Mouse (Mus musculus) heart, adult 11 months (tissue): ENCODE measurements around the gene Ankzf1.

Source experiments
- DNase-seq: peaks from one replicate; pipeline ENCODE4 v3.0.0; 2022

Ankzf1 gene

DNA sequence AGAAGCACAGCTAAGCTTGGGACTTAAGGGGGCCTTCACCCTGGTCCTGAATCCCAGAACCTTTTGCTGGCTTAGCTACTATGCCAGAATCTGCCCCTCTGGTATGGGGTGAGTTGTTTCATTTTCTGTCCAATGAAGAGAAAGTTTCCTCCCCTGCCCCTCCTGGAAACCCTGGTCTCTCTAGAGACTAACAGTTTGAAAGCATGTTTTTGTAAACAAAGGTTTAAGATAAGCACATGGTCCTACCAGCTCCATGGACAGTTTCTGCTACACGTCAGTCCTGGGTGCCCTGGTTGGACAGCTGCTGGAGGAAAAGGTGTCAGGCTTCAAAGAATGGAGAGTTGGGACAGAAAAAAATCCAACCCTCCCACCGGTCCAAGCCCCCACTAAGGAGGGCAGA lies 1.4 kb upstream of the Ankzf1 start:
- peak; percentile 89 for DNase-seq

DNA sequence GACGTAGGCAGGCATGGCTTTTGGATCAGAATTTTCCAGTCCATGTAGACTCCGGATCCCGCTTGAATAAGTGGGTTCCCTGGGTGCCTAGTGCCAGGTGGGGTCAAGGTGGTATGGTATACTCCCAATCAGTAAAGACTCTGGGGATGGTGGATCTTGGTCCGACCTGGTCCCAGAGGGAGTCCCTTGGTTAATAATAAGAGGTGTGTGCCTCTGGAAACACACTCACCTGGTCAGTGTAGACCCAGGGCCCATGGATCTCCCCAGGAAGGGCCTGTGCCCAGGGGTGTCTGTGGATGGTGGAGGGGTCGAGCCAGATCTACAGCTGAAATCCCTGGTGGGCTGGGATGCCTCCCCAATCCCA lies 711 bp upstream of the Ankzf1 start:
- DNase-seq, result no peak

DNA sequence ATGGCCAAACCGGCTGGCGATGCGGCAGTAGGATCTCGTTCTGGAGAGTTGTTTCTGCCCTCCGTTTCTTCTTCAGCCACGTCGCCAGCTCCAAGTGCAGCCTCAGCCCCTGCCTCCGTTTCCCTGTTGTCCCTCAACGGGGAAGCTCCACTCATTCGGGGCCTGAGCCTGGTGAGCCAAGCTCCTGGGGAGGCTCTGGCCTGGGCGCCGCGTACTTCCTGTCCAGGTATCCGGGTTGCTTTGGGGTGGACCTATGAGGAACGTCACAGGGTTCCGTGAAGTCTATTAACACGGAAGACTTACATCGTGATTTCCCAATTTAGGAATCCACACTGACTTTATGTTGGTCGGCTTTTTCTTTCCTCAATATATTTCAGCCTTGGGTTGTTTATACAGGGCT lies 501 bp downstream of the Ankzf1 start:
- DNase-seq, result peak; percentile 96

DNA sequence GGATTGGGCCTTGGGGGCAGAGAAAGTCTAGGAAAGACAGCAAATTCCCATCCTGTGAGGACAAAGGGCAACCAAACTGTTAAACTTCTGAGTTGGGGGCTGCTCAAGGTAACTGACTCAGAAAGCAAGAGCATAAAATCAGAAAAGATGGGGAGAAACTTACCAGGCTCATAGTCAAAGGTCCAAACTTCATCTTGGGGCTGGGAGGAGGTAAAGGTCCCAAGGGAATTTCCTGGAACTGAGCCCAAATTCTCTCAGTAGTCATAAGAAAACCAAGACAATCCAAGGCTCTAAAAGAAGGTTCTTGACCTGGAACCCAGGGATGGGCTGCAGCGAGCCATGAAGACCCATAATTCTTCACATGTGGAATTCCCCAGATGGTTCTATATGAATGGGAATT lies 9.3 kb downstream of the Ankzf1 start:
- no peak for DNase-seq

DNA sequence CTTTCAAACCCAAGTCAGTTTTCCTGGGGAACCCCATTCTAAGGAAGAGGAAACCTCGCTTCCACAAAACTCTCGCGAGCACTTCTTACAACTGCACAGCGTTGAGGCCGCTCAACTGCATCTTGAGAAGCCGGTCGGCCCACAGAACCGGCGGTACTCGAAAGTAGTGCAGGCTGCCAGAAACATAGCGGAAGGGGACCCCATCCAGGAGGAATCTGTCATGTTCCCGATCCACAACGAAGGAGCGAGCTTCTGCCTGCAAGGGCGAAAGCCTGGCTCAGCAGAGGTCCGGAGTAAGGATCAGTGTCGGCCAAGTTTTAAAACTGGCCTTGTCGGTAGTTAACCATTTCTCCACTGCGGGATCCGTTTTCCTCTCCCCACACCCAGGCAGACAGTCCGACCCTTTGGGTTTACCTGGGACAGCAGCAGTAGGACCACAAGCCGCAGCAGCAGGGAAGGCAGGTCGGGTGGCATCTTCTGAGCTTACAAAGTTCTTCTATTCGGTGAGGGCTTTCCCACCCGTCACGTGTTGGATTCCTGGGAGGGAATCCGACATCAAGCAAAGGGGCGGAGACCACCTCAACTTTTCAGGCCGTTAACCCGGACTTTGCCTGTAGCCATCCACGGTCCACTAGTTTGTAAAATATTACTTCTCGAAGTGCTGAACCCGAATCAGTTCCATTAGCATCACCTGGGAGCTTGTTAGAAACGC lies 17.2 kb downstream of the Ankzf1 start:
- peak; percentile 96 for DNase-seq

DNA sequence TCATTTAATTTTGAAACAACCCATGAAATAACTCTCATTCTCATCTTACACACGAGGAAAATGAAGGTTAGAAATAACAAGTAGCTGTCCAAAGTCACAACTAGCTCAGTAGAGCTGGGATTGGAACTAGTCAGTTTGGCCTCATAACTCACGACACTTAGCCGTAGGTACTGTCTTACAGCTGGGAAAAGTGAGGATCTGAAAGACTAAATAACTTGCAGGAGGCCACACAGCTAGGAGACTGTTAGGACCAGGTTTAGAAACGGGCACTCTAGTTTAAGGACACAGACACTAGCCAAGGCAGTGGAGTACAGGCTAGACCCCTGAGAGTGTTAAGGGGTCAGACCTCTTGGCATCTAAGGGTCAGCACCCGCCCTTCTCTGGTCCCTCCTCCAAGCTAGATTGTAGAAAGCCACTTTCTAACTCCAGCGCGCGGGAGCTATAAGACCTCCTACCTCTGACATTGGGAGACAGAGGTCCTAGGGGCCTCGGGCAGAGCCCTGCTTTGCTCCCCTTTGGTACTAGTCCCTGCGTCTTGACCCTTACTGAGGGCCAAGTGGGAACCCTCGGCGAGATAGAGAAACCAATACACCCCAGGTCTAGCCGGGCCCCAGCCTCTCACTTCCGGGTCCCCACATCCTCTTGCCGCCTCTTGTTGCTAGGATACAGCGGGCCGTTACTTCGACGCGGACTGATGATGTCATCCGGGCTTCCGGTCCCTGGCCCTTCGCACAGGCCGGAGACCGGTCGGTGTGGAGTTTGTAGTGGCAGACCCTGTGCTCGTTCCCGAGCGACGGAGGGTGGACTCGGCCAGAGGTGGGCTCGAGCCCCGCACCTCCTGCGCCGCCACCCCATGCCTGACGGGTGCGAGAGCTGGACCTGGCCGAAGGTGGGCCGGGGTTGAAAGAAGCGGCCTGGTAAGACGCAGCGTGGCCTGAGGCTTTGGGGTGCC lies 18.5 kb downstream of the Ankzf1 start, which contains the start of the genes Glb1l and Stk16:
Gene Glb1l, minus strand, starts transcription at position 678 of the 952 bp plus-strand sequence.
Gene Stk16, plus strand, starts transcription at position 703 of the 952 bp plus-strand sequence.
- DNase-seq, result peak; percentile 100

DNA sequence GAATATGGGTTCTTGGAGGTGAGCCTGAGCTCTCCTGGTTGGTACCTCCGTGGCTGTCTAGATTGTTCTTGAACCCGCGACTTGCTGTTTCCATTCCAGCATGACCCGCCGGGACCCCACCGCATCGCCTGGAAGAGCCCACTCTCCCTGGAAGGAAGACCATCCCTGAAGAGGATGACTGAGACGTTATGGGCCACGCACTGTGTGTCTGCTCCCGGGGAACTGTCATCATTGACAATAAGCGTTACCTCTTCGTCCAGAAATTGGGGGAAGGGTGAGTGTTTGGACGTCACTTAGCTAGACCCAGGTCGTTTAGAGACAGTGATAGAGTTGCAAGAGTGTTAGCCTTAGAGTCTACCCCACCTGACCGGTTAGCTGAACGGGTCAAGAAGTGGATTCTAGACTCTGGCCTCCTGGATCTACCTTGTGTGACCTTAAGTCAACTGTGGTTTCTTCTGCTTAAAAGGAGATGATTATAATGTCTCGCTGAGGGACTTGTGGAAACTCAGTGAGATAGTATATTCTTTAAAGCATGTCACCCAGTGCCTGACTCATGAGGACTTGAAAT lies 19.3 kb downstream of the Ankzf1 start:
- DNase-seq, result no peak

DNA sequence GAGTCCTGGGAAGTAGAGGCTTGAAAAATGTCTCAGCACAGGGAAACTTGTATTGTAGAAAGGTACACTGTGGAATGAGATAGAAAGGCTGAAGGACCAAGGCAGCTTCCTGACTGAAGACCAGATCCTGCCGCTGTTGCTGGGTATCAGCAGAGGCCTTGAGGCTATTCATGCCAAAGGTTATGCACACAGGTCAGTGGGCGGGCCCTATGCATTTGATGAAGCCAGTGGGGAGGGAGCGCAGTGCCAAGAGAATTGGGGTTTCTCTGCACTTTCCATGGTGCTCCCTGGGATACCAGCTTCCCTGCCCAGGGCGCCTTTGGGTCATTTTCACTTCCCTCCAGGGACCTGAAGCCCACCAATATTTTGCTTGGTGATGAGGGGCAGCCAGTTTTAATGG lies 20.6 kb downstream of the Ankzf1 start:
- DNase-seq, result no peak

DNA sequence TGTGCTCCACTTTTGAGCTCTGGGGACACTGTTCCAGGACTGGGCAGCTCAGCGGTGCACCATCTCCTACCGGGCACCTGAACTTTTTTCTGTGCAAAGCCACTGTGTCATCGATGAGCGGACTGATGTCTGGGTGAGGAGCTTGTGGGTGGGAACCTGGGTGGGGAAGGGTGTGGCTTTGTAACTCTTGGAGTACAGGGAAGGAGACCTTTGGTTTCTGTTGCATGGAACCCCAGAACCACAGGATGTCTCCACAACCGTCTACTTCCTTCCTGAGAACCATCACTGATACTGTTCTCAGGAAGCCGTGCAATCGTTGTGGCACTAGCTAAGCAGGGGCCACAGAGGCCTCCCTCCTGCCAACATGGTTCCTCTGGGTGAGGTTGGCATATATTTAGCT lies 21.1 kb downstream of the Ankzf1 start:
- DNase-seq, result peak; percentile 91

DNA sequence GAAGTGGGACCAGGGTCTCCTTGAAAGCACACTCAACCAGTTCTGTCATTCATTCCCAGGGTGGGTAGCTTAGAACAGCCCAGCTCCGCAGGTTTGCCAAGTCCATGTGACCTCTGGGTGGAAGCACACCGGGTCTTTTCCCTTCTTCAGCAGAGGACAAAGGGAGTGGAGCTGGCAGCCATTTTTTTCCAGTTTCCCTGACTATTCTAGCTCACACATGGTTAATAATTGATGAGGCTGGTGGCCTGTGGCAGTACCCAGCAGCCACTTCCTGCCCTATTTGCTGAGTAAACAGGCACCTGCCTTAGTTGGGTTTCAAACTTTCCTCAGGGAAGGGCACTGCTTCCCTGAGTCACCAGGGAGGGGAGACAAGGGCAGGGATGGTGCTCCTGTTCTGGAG lies 22.5 kb downstream of the Ankzf1 start:
- DNase-seq, result peak; percentile 93

DNA sequence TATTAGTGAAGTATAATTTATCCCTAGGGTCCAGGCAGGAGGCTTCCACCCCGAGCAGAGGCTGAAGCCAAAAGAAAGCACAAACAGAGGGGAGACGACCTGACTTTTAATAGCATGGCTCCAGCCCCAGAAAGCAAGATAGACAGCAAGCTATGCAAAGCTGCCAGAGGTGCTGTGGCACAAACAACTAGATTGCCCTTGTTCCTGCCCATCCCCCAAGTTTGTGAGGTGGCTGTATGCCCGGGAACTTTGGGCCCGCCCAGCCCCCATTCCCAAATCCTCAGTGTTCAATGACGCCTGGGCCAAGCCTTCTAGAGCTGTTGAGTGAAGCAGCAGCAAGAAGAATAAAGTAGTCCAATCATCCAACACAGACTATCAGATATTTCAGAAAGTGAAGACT lies 22.9 kb downstream of the Ankzf1 start:
- peak; percentile 96 for DNase-seq

DNA sequence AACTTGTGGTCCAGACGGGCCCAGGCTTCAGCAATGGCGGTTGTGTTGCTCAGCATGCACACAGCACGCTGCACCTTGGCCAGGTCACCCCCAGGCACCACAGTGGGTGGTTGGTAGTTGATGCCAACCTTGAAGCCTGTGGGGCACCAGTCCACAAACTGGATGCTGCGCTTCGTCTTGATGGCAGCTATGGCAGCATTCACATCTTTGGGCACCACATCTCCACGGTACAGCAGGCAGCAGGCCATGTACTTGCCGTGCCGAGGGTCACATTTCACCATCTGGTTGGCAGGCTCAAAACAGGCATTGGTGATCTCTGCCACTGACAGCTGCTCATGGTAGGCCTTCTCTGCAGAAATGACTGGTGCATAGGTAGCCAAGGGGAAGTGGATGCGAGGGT lies 23.8 kb downstream of the Ankzf1 start:
- DNase-seq, result peak; percentile 92

DNA sequence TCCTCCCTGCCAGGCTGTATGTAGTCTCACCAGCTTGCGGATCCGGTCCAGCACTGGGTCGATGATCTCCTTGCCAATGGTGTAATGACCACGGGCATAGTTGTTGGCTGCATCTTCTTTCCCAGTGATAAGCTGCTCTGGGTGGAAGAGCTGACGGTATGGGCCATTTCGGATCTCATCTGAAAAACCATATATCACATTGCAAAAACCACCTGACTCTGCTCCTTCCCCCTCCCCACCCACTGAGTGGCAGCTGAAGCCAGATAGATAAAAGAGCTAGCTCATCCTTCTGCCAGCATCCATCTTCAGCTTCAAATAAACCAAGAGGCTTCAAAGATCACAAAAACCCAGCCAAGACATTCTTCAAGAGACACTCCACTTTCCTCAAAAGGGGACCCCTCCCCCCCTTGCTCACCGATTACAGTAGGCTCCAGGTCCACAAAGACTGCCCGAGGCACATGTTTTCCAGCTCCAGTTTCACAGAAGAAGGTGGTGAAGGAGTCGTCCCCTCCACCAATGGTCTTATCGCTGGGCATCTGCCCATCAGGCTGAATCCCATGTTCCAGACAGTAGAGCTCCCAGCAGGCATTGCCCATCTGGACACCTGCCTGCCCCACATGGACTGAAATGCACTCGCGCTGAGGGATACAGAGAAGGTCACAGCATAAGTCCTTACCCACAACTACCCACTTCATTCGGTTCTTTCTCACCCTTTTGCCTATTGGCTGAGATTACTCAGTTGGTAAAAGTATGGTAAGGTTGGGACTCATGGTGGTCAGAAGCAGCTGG lies 25.0 kb downstream of the Ankzf1 start:
- peak; percentile 98 for DNase-seq

DNA sequence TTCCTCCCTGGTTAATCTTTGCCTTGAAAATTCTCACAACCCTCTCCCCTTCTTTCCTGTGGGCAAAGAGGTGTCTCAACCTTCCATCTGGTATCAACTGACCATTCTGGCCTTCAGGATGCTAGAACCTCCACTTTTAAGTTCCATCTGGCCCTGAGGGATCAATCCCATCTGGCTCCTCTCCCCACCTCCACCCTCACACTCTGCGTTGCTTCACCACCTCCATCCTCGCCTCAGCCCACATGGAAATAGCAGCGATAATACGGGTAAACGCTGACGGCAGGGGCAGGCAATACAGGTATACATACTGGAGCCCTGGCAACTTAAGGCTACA lies 25.9 kb downstream of the Ankzf1 start:
- DNase-seq, result no peak

DNA sequence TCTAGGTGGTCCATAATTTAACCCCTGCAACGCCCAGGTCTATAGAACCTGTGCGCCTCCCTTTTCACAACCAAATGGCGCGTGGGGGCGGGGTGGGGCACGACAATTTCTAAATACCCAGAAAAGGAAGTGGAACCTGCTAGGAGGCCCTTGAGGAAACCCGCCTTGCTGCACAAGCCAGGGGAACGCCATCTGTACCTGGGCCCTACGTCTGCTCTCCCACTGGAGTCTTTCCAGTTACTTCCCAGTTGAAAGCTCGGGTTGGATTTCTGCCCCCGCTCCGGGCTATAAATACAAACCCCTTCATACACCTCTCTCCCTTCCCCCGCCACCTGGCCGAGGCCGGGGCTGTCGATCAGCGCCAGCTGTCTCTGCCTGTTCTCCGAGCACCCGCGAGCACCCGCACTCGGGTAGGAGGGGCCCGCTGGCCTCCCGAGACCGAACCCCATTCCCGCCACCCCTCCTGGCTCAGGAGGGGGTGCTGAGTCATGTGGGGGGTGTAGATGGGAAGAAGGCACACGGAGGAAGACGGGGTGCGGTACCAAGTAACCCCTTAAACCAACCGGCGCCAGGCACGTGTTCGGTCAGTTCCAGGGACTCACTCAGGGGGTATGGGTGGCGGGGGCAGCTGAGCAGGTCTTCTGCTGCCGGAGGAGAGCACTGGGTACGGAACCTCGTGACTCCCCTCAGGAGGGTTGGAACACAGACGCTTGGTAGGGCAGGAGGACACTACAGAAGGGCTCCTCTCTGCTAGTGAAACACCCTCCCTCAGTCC lies 26.5 kb downstream of the Ankzf1 start:
- DNase-seq, result peak; percentile 98

DNA sequence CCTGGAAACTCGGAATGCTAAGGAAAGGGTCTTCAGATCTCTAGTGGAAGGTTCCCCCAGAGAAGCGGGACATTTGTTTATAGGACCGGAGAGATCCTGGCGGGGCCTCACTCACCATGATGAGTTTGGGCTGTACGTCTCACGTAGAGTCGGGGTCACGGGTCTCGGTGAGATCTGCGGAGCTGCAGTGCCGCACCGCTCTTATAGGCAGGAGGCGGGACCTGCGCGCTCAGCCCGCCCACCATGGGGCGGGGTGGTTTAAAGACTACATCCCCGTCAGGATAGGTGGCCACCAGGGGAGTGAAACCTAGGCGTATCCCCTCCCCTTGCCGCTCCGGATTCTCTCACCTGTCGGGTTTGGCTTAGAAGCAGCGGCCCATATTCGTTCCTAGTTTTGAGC lies 27.1 kb downstream of the Ankzf1 start:
- peak; percentile 99 for DNase-seq

DNA sequence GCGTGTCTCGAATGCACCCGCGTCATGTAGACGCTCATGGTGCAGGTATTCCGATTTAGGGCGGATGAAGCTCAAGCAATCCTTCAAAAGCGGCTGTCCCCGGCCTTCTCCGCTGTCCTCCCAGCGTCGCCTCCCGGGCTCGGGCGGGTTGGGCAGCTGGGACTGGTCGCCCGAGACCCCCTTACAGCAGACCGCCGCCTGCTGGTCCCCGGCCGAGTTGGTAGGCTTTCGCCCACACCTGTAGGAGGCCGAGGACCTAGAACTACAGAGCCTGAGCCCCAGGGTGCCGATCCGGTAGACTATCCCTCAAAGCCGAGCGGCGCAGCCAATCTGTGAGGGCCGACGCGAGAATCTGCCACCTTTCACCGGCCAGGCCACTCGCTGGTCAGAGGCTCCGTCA lies 27.6 kb downstream of the Ankzf1 start, which contains the start of gene Tuba4a:
Gene Tuba4a, minus strand, starts transcription at position 335 of the 400 bp plus-strand sequence.
- no peak for DNase-seq

DNA sequence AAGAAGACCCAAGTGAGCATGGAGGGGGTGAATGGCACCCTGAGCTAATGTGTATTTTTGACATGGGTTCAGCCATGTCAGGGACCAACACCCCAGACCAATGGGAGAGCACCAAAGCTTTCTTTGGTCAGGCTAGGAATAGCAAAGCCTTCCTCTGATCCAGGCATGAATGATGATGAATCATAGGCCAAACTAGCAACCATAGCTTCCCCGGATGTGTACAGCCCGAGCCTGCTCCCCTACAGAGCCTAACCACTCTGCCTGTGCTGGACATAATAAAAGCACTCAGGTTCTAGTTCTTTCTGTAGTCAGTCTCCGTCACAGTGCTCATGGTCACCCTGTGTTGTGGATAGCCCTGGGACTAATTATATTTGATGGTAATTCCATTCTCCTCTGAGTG lies 29.6 kb downstream of the Ankzf1 start:
- DNase-seq, result no peak

DNA sequence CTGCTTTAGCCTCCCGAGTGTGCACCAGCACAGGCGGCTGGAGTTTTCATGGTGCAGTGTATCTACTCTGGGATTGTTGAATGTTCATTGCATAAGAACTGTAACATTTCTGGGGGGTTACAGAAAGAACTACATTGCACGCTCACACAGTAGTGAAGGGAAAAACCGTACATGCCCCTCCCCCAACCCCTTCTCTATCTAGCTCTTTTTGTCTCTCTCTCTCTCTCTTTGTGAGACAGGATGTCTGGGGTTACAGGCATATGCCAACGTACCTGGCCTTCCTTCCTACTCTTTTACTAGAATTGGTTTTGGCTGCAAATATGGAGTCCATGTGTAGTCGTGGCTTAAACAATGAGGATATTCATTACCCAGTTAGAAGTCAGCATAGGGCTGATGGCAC lies 31.0 kb downstream of the Ankzf1 start:
- DNase-seq, result no peak

DNA sequence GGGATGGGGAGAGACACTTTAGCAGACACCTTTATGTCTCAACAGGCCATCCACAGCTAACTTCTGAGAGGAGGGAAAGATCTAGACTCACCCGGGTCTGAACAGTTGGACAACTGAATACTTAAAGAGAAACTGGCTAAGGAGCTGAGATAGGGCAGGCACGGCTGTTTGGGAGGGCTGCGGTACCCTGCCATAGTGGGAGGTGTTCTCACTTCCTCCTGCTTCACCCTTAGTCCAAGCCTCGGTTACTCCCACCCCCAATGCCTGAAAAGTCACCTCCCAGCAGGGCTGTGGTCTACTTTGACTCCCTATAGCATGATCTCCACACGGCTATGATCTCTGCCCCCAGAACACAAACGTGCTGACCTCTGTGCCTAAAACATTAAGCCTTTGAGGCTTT lies 31.6 kb downstream of the Ankzf1 start:
- no peak for DNase-seq

DNA sequence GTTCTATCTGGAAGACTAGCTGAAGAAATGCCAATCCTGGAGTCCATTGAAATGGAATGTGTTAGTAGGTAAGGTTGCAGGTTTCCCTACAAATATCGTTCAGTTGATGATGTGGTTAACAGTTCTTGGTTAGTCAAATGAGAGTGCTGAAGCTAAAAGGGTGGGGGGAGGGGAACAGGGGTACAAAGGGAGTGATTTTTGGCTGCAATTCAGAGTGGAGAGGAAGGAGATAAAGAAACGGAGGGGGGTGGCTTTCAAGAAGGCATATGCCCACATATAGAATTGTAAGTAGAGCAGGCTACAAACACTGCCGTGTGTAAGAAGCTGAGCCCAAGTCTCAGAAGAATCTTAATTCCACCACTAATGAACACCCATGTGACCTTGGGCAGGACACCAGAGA lies 33.5 kb downstream of the Ankzf1 start:
- DNase-seq, result no peak

DNA sequence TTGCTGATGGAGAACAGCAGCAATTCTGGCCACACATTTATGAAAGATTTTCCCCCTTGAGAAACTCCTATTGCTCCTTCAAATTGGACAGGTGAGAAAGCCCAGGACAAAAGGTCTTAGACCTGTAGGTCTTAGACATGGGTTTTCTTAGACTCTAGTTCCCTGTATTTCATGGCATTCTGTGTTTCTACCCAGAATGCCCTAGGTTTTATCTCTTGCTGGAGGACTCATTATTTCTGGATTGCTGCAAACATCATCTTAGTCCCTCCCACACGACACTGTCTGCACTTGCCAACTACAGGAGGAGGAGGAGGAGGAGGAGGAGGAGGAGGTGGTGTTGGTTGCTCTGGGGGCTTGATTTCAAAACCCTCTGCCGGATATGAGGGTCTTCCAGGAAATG lies 34.2 kb downstream of the Ankzf1 start:
- no peak for DNase-seq
